Mouse (Mus musculus) limb, embryonic 14.5 days (tissue): ENCODE data around the gene Zscan2. TPM values are rescaled to one million over a fixed set of nuclear protein-coding genes. Genes with fewer than 3 reads are reported as not detected.
A peak's percentile ranks its signal among the peaks of the same experiment; 100 is the strongest.

Experiments used
- ATAC-seq: fragments of 200-750 bp; cut with Nextera tagmentation; 2 replicates; pipeline ENCODE4 v1.8.0; 2017; ENCODE audit warnings: low read depth, moderate number of reproducible peaks, moderate TSS enrichment; ENCODE audit not compliant: low FRiP score
- DNase-seq: peaks from one replicate; pipeline ENCODE4 v3.0.0-alpha.2; 2015; ENCODE audit warnings: low spot score
- H3K27ac ChIP-seq: fragments of 300-500 bp; sonication (generic); replicated peaks from 2 replicates; pipeline ENCODE4 v1.5.1; 2014; ENCODE audit warnings: low read depth, mild to moderate bottlenecking, low read length, moderate library complexity, mixed read lengths
- H3K27me3 ChIP-seq: fragments of 300-500 bp; sonication (generic); 2 replicates; pipeline ENCODE4 v1.6.1; 2014; ENCODE audit warnings: low read length, mixed read lengths; ENCODE audit not compliant: control insufficient read depth, insufficient read depth
- H3K36me3 ChIP-seq: fragments of 300-500 bp; sonication (generic); 2 replicates; pipeline ENCODE4 v1.6.1; 2014; ENCODE audit warnings: mild to moderate bottlenecking, low read length, moderate library complexity, mixed read lengths; ENCODE audit not compliant: control insufficient read depth, insufficient read depth
- H3K4me1 ChIP-seq: fragments of 300-500 bp; sonication (generic); 2 replicates; pipeline ENCODE4 v1.6.1; 2014; ENCODE audit warnings: antibody characterized with exemption, low read length, mixed read lengths; ENCODE audit not compliant: control insufficient read depth, insufficient read depth
- H3K4me2 ChIP-seq: fragments of 300-500 bp; sonication (generic); replicated peaks from 2 replicates; pipeline ENCODE4 v1.6.1; 2014; ENCODE audit warnings: low read depth, mild to moderate bottlenecking, low read length, moderate library complexity; ENCODE audit not compliant: severe bottlenecking
- H3K4me3 ChIP-seq: fragments of 300-500 bp; sonication (generic); replicated peaks from 2 replicates; pipeline ENCODE4 v1.5.1; 2014; ENCODE audit warnings: low read length
- H3K9ac ChIP-seq: fragments of 300-500 bp; sonication (generic); 2 replicates; pipeline ENCODE4 v1.6.1; 2014; ENCODE audit warnings: mild to moderate bottlenecking, low read depth, low read length, moderate library complexity; ENCODE audit not compliant: severe bottlenecking
- H3K9me3 ChIP-seq: fragments of 300-500 bp; sonication (generic); 2 replicates; pipeline ENCODE4 v1.6.1; 2016; ENCODE audit warnings: low read length; ENCODE audit not compliant: control insufficient read depth
- POLR2A ChIP-seq: fragments of 200-500 bp; IDR thresholded peaks from 2 replicates; pipeline ENCODE4 v1.8.0; 2012; ENCODE audit warnings: inconsistent platforms, mild to moderate bottlenecking, moderate library complexity, borderline replicate concordance; ENCODE audit not compliant: insufficient read depth, insufficient read length; ENCODE audit errors: extremely low read depth
- WGBS: fragments of 180-500 bp; shearing (Covaris S2); extraction: QIAGEN DNeasy Blood & Tissue Kit; methylation state at CpG from one replicate; pipeline ENCODE4 v1.1.7; 2014; 5-methylcytosine and 5-hydroxymethylcytosine counted together
- polyA plus RNA-seq, 2 experiments: library from polyadenylated mRNA; depleted of rRNA in 1 of 2; stranded (reverse) in 1 of 2; unstranded in 1 of 2; fragments of >200 nt; fragmentation: Nextera tagmentation in 1 of 2; extraction: Ambion mirVana in 1 of 2; gene quantifications; 2 replicates each; pipeline versions ENCODE4 v1.2.1 to v1.2.3; 2012 to 2014

Gene Zscan2
- polyA plus RNA-seq, 2 experiments, result 2.7 to 19.8 TPM

DNA sequence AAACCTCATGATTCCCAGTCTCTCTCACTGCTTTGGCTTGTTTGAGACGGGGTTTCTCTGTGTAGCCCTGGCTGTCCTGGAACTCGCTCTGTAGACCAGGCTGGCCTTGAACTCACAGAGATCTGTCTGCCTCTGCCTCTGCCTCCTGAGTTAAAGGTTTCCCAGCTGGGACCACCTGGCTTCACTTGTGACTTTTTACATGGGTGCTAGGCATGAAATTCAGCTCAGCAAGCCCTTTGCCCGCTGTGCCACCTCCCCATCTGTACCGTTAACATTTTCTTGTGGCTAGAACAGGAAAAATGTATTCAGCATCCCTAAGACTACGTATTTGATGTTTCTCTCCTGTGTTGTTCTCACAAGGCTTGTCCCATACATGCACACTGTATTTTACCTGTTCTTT is 10.2 kb upstream of the Zscan2 start:
- no peaks in the 10 kb centered on the region for H3K36me3 ChIP-seq
- no peak overlapping the region for H3K27ac ChIP-seq
- TF ChIP-seq POLR2A, result no peak
- no peak overlapping the region for H3K4me2 ChIP-seq
- no peak overlapping the region for H3K9ac ChIP-seq
- WGBS, result 83% methylated on average over 5 of the region's 5 CpGs
- ATAC-seq, result no peak
- H3K4me1 ChIP-seq, result no peaks in the 10 kb centered on the region
- DNase-seq, result no peak
- no peak overlapping the region for H3K4me3 ChIP-seq
- no peaks in the 10 kb centered on the region for H3K9me3 ChIP-seq
- no peaks in the 10 kb centered on the region for H3K27me3 ChIP-seq

DNA sequence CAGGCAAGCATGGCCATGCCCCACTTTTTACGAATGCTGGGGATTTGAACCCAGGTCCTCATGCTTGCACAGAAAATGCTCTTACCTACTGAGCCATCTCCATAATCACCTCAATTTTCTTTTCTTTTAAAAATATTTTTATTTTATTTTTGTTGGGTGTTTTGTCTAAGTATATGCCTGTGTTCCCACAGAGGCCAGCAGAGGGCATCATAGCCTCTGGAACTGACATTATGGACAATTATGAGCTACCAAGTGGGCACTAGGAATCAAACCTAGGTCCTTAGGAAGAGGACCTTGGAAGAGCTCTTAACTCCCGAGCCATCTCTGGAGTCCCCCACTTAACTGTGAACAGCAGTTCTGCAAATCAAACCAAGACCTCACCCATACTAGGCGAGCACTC is 7.5 kb upstream of the Zscan2 start:
- Histone ChIP-seq H3K36me3 (no peaks in the 10 kb centered on the region), H3K4me3 (no peak overlapping the region), H3K27ac (no peak overlapping the region), H3K9ac (no peak overlapping the region), H3K4me2 (no peak overlapping the region), H3K9me3 (no peaks in the 10 kb centered on the region), H3K4me1 (no peaks in the 10 kb centered on the region), H3K27me3 (no peaks in the 10 kb centered on the region)
- DNase-seq (no peak), ATAC-seq (no peak)
- 92% methylated on average over 3 of the region's 3 CpGs for WGBS
- TF ChIP-seq POLR2A, result no peak

DNA sequence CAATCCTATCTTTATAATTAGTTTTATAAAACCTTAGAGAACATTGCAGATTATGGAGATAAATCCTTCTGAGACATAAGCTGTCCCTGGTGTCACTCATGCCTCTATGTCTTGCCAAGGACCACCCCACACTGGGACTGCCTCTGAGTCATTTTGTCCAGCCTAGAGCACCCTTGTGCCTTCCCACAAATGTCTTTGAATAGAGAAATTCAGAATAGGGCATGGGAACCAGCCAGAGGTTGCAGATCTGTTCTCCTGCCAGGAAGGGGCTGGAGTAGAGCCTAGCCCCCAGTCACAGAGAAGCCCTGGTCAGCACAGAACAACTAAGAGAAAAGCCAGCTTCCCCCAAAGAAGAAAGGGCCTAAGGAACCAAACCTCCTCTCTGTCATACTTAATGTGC is 5.4 kb upstream of the Zscan2 start:
- H3K27me3 ChIP-seq, result no peaks in the 10 kb centered on the region
- H3K36me3 ChIP-seq, result no peaks in the 10 kb centered on the region
- no peak overlapping the region for H3K4me3 ChIP-seq
- H3K9me3 ChIP-seq, result no peaks in the 10 kb centered on the region
- no peak for TF ChIP-seq POLR2A
- DNase-seq (no peak), ATAC-seq (no peak)
- 0 out of 2 replicates have a peak, but pooled peaks cover 3% of the 10 kb centered on the region for H3K4me1 ChIP-seq
- no peak overlapping the region for H3K9ac ChIP-seq
- no peak overlapping the region for H3K4me2 ChIP-seq
- no peak overlapping the region for H3K27ac ChIP-seq

DNA sequence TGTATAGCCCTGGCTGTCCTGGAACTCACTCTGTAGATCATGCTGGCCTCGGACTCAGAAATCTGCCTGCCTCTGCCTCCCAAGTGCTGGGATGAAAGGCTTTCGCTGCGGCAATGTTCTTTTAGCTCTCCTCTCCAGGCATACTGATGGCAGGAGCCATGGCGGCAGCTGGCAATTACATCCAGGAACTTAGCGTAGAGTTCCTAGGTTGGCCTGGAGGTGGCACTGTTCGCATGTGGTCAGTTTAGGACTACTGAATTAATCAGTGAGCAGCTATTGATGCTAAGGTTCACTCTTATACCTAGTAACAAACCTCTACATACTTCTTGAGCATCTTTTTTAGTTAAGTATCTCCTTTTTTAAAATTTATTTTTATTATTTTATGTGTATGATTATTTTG is 3.5 kb upstream of the Zscan2 start:
- H3K4me2 ChIP-seq, result no peak overlapping the region
- no peak overlapping the region for H3K27ac ChIP-seq
- ATAC-seq, result no peak
- peak; percentile 82 for DNase-seq
- no peak for TF ChIP-seq POLR2A
- H3K4me1 ChIP-seq, result peaks cover 9% of the 10 kb centered on the region
- H3K9me3 ChIP-seq, result no peaks in the 10 kb centered on the region
- no peak overlapping the region for H3K9ac ChIP-seq
- H3K27me3 ChIP-seq, result no peaks in the 10 kb centered on the region
- 28% methylated on average over 6 of the region's 6 CpGs for WGBS
- H3K4me3 ChIP-seq, result no peak overlapping the region
- H3K36me3 ChIP-seq, result no peaks in the 10 kb centered on the region

DNA sequence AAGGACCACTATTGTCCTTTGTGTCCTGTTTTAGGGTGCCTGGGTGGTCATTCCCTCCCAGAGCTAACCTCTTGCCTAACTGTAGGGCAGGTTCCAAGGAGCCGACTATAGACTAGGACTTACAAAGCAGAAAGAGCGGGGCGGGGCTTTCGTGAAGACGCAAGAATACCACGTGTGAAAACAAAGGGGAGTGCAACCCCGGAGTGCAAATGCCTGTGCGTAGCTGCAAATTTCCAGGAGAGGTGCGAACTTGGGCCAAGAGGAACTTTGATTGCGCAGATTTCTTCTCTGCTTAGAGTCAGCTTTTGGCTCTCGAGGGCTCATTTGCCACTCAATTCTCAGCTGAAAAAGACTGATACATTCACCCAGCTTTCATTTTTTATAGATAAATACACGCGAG is 493 bp upstream of the Zscan2 start:
- H3K27me3 ChIP-seq, result no peaks in the 10 kb centered on the region
- peak overlapping the region; percentile 87 for H3K9ac ChIP-seq
- 0% methylated on average over 13 of the region's 13 CpGs for WGBS
- peak; percentile 62 for DNase-seq
- ATAC-seq, result peak; percentile 77; the same call in 1 of the 2 replicates
- peak overlapping the region; percentile 83 for H3K4me2 ChIP-seq
- H3K9me3 ChIP-seq, result no peaks in the 10 kb centered on the region
- H3K27ac ChIP-seq, result peak overlapping the region; percentile 48; the same call in 1 of the 2 replicates
- H3K4me3 ChIP-seq, result peak overlapping the region; percentile 72
- peaks cover 18% of the 10 kb centered on the region for H3K36me3 ChIP-seq
- no peak for TF ChIP-seq POLR2A
- peaks cover 15% of the 10 kb centered on the region for H3K4me1 ChIP-seq

DNA sequence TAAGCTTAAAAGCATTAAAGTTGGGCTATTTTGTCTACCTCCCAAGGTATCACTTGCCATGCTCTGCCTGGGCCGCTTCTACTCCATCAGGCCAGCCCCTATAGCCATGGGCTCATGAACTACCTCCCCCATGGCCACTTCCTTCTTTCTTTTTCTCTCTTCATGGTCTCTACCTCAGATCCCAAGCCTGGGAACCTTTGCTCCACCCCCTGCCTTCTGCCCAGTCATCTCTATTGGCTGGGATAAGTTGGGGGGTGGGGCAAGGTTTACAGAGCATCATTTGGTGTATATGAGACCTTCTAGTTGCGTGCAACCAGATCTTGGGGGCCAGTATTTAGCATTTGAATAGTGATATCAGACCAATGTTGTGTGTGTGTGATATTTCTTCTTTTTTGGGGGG is 1.8 kb downstream of the Zscan2 start:
- no peak overlapping the region for H3K4me3 ChIP-seq
- TF ChIP-seq POLR2A, result no peak
- H3K9me3 ChIP-seq, result no peaks in the 10 kb centered on the region
- H3K27ac ChIP-seq, result no peak overlapping the region
- DNase-seq, result no peak
- ATAC-seq, result no peak
- 88% methylated on average over 2 of the region's 2 CpGs for WGBS
- H3K27me3 ChIP-seq, result no peaks in the 10 kb centered on the region
- 0 out of 2 replicates have a peak overlapping the region, but pooled peaks have one; percentile 15 for H3K4me2 ChIP-seq
- no peak overlapping the region for H3K9ac ChIP-seq
- H3K4me1 ChIP-seq, result peaks cover 15% of the 10 kb centered on the region
- H3K36me3 ChIP-seq, result peaks cover 40% of the 10 kb centered on the region
